Mouse (Mus musculus) central nervous system, embryonic 11.5 days (tissue): ENCODE data around the gene Krtap4-16. TPM values are rescaled to one million over a fixed set of nuclear protein-coding genes. Genes with fewer than 3 reads are reported as not detected.

Source experiments
- polyA plus RNA-seq: library from polyadenylated mRNA; depleted of rRNA; stranded (reverse); fragments of >200 nt; gene quantifications from 2 replicates; pipeline ENCODE4 v1.2.3, GENCODE M21; 2012; rRNA removed

Krtap4-16 gene
- not detected in 2 replicates for polyA plus RNA-seq

GRCm38 (mm10) chr11:99851508-99851907 lies at the start of gene Krtap4-16:
Krtap4-16 (minus strand) TSS chr11:99851608.

GRCm38 (mm10) chr11:99878887-99879286 lies 27.5 kb upstream of the Krtap4-16 start, which contains the start of gene Gm11567:
Gm11567 (plus strand) TSS chr11:99879187.

GRCm38 (mm10) chr11:99873089-99873488 lies 21.7 kb upstream of the Krtap4-16 start, which contains the start of gene Krtap9-1:
Krtap9-1 (plus strand) TSS chr11:99873389.

GRCm38 (mm10) chr11:99864176-99864575 lies 12.8 kb upstream of the Krtap4-16 start, which contains the start of gene Gm11559:
Gm11559 (plus strand) TSS chr11:99864476.

GRCm38 (mm10) chr11:99857617-99858016 lies 6.2 kb upstream of the Krtap4-16 start, which contains the start of gene Gm11568:
Gm11568 (plus strand) TSS chr11:99857917.

GRCm38 (mm10) chr11:99837966-99838365 lies 13.4 kb downstream of the Krtap4-16 start, which contains the start of gene 2300003K06Rik:
2300003K06Rik (minus strand) TSS chr11:99838066.

GRCm38 (mm10) chr11:99815566-99815965 lies 35.8 kb downstream of the Krtap4-16 start, which contains the start of gene Gm11564:
Gm11564 (minus strand) TSS chr11:99815666.

GRCm38 (mm10) chr11:99809792-99810191 lies 41.6 kb downstream of the Krtap4-16 start, which contains the start of gene Krtap4-13:
Krtap4-13 (minus strand) TSS chr11:99809892.

GRCm38 (mm10) chr11:99804346-99804745 lies 47.1 kb downstream of the Krtap4-16 start, which contains the start of gene Gm11554:
Gm11554 (minus strand) TSS chr11:99804446.

Other genes with a start within 250 kb of the Krtap4-16 start
- gene Gm11938, start 248.3 kb downstream of the Krtap4-16 start, polyA plus RNA-seq: not detected in 2 replicates
- gene Gm11937, start 241.4 kb downstream of the Krtap4-16 start, polyA plus RNA-seq: not detected in 2 replicates
- gene Krtap2-4, start 236.8 kb downstream of the Krtap4-16 start, polyA plus RNA-seq: not detected in 2 replicates
- not detected in 2 replicates for gene Gm11562, start 231.2 kb downstream of the Krtap4-16 start, polyA plus RNA-seq
- not detected in 2 replicates for gene Krtap4-1, start 223.4 kb downstream of the Krtap4-16 start, polyA plus RNA-seq
- not detected in 2 replicates for gene Krtap4-2, start 216.5 kb downstream of the Krtap4-16 start, polyA plus RNA-seq
- not detected in 2 replicates for gene Krtap4-7, start 207.5 kb downstream of the Krtap4-16 start, polyA plus RNA-seq
- gene Gm11555, start 201.4 kb downstream of the Krtap4-16 start, polyA plus RNA-seq: not detected in 2 replicates
- gene Gm11563, start 192.6 kb downstream of the Krtap4-16 start, polyA plus RNA-seq: not detected in 2 replicates
- not detected in 2 replicates for gene Krtap4-6, start 185.6 kb downstream of the Krtap4-16 start, polyA plus RNA-seq
- not detected in 2 replicates for gene Gm14190, start 160.9 kb downstream of the Krtap4-16 start, polyA plus RNA-seq
- gene Gm14180, start 117.3 kb downstream of the Krtap4-16 start, polyA plus RNA-seq: not detected in 2 replicates
- gene Gm11595, start 78.7 kb downstream of the Krtap4-16 start, polyA plus RNA-seq: not detected in 2 replicates
- gene Krtap4-8, start 70.9 kb downstream of the Krtap4-16 start, polyA plus RNA-seq: not detected in 2 replicates
- not detected in 2 replicates for gene Krtap4-9, start 66.4 kb downstream of the Krtap4-16 start, polyA plus RNA-seq
- gene Gm11596, start 58.1 kb downstream of the Krtap4-16 start, polyA plus RNA-seq: not detected in 2 replicates
- gene Gm11569, start 52.7 kb downstream of the Krtap4-16 start, polyA plus RNA-seq: not detected in 2 replicates
- not detected in 2 replicates for gene Gm11554, start 47.2 kb downstream of the Krtap4-16 start, polyA plus RNA-seq
- not detected in 2 replicates for gene Krtap4-13, start 41.7 kb downstream of the Krtap4-16 start, polyA plus RNA-seq
- gene Gm11564, start 35.9 kb downstream of the Krtap4-16 start, polyA plus RNA-seq: not detected in 2 replicates
- not detected in 2 replicates for gene 2300003K06Rik, start 13.5 kb downstream of the Krtap4-16 start, polyA plus RNA-seq
- gene Gm11568, start 6.3 kb upstream of the Krtap4-16 start, polyA plus RNA-seq: not detected in 2 replicates
- not detected in 2 replicates for gene Gm11559, start 12.9 kb upstream of the Krtap4-16 start, polyA plus RNA-seq
- not detected in 2 replicates for gene Krtap9-1, start 21.8 kb upstream of the Krtap4-16 start, polyA plus RNA-seq
- not detected in 2 replicates for gene Gm11567, start 27.6 kb upstream of the Krtap4-16 start, polyA plus RNA-seq
- gene Krtap31-1, start 56.3 kb upstream of the Krtap4-16 start, polyA plus RNA-seq: not detected in 2 replicates
- gene Gm11565, start 63.1 kb upstream of the Krtap4-16 start, polyA plus RNA-seq: not detected in 2 replicates
- gene Krtap31-2, start 84.7 kb upstream of the Krtap4-16 start, polyA plus RNA-seq: not detected in 2 replicates
- gene Krtap9-5, start 96.9 kb upstream of the Krtap4-16 start, polyA plus RNA-seq: not detected in 2 replicates
- gene Krtap29-1, start 127.4 kb upstream of the Krtap4-16 start, polyA plus RNA-seq: not detected in 2 replicates
- gene Krtap16-1, start 135.0 kb upstream of the Krtap4-16 start, polyA plus RNA-seq: not detected in 2 replicates
- gene Krtap17-1, start 142.4 kb upstream of the Krtap4-16 start, polyA plus RNA-seq: not detected in 2 replicates
- gene Krt33a, start 164.6 kb upstream of the Krtap4-16 start, polyA plus RNA-seq: not detected in 2 replicates
- gene Krt33b, start 178.3 kb upstream of the Krtap4-16 start, polyA plus RNA-seq: 0.09 TPM in 1 of 2 replicates, not detected in the other
- gene Krt34, start 189.9 kb upstream of the Krtap4-16 start, polyA plus RNA-seq: not detected in 2 replicates
- gene Krt31, start 198.9 kb upstream of the Krtap4-16 start, polyA plus RNA-seq: not detected in 2 replicates
- not detected in 2 replicates for gene Krt32, start 236.6 kb upstream of the Krtap4-16 start, polyA plus RNA-seq
- gene Krt35, start 244.6 kb upstream of the Krtap4-16 start, polyA plus RNA-seq: 0.04 TPM in 1 of 2 replicates, not detected in the other